Mouse (Mus musculus): Measurements from ENCODE around the gene Ttc23l. TPM values are rescaled to one million over a fixed set of nuclear protein-coding genes. Genes with fewer than 3 reads are reported as not detected.
"Not testable (repeated sequence)": the region's sequence is repeated elsewhere in the genome, so short reads cannot be mapped to it uniquely, and the experiment has no call there.

Gene Ttc23l
- polyA plus RNA-seq, 1 experiment from 2014 or later, result not detected

GRCm38 (mm10) chr15:10500838-10501719, 57.4 kb downstream of the Ttc23l start:
- Histone ChIP-seq H3K9me3 (replicated peaks) (no peaks in the 10 kb centered on the region), H3K27ac (no peak overlapping the region), H3K27me3 (no peaks in the 10 kb centered on the region), H3K9ac (no peak overlapping the region), H3K4me2 (no peak overlapping the region), H3K36me3 (ENCODE audit: poor library complexity, severe bottlenecking) (peaks cover 3% of the 10 kb centered on the region; the same call in 1 of the 2 replicates), H3K4me3 (no peak overlapping the region), H3K4me1 (no peaks in the 10 kb centered on the region)
- WGBS, result 60% methylated on average over 11 of the region's 11 CpGs
- ATAC-seq, result peak; percentile 94

- Histone ChIP-seq H3K27ac (no peak overlapping the region), H3K36me3 (ENCODE audit: poor library complexity, severe bottlenecking) (peaks cover 7% of the 10 kb centered on the region; the same call in 1 of the 2 replicates), H3K9me3 (replicated peaks) (no peaks in the 10 kb centered on the region), H3K4me3 (no peak overlapping the region), H3K4me1 (no peaks in the 10 kb centered on the region), H3K9ac (no peak overlapping the region), H3K4me2 (no peak overlapping the region), H3K27me3 (no peaks in the 10 kb centered on the region)
- WGBS, result 89% methylated on average over 5 of the region's 5 CpGs
- ATAC-seq, result no peak
These were observed 58.4 kb downstream of the Ttc23l start for GRCm38 (mm10) chr15:10500035-10500434.

- H3K27ac ChIP-seq, result no peak overlapping the region
- H3K27me3 ChIP-seq, result no peaks in the 10 kb centered on the region
- peaks cover 7% of the 10 kb centered on the region; the same call in 1 of the 2 replicates for H3K36me3 ChIP-seq (ENCODE audit: poor library complexity, severe bottlenecking)
- H3K4me2 ChIP-seq, result no peak overlapping the region
- H3K4me1 ChIP-seq, result no peaks in the 10 kb centered on the region
- 80% methylated on average over 5 of the region's 5 CpGs for WGBS
- H3K4me3 ChIP-seq, result no peak overlapping the region
- no peak for ATAC-seq
- no peak overlapping the region for H3K9ac ChIP-seq
- no peaks in the 10 kb centered on the region for H3K9me3 ChIP-seq (replicated peaks)
These were observed 58.9 kb downstream of the Ttc23l start for GRCm38 (mm10) chr15:10499593-10499992.

GRCm38 (mm10) chr15:10496696-10497095, 61.8 kb downstream of the Ttc23l start:
- WGBS, result 98% methylated on average over 1 of the region's 1 CpGs

GRCm38 (mm10) chr15:10495944-10496343, 62.5 kb downstream of the Ttc23l start:
- no peak overlapping the region for H3K4me3 ChIP-seq
- H3K4me1 ChIP-seq, result no peaks in the 10 kb centered on the region
- no peak for ATAC-seq
- 92% methylated on average over 11 of the region's 11 CpGs for WGBS
- H3K9ac ChIP-seq, result no peak overlapping the region
- H3K27ac ChIP-seq, result no peak overlapping the region
- H3K36me3 ChIP-seq (ENCODE audit: poor library complexity, severe bottlenecking), result peaks cover 33% of the 10 kb centered on the region
- H3K9me3 ChIP-seq (replicated peaks), result no peaks in the 10 kb centered on the region
- H3K4me2 ChIP-seq, result no peak overlapping the region
- H3K27me3 ChIP-seq, result no peaks in the 10 kb centered on the region

More at GRCm38 (mm10) chr15:10496696-10497095, 61.8 kb downstream of the Ttc23l start:
- not testable (repeated sequence) for H3K9ac ChIP-seq; H3K4me3 ChIP-seq; H3K4me2 ChIP-seq; H3K27me3 ChIP-seq; H3K4me1 ChIP-seq; ATAC-seq; H3K27ac ChIP-seq; H3K9me3 ChIP-seq (replicated peaks)
- H3K36me3 ChIP-seq (ENCODE audit: poor library complexity, severe bottlenecking), result peaks cover 30% of the 10 kb centered on the region

GRCm38 (mm10) chr15:10490101-10490500, 68.4 kb downstream of the Ttc23l start:
- Histone ChIP-seq H3K4me1 (peaks cover 12% of the 10 kb centered on the region), H3K4me2 (no peak overlapping the region), H3K27me3 (no peaks in the 10 kb centered on the region), H3K36me3 (ENCODE audit: poor library complexity, severe bottlenecking) (peaks cover 31% of the 10 kb centered on the region), H3K9ac (no peak overlapping the region), H3K4me3 (no peak overlapping the region), H3K9me3 (replicated peaks) (no peaks in the 10 kb centered on the region), H3K27ac (no peak overlapping the region)
- ATAC-seq, result no peak
- 94% methylated on average over 5 of the region's 5 CpGs for WGBS

GRCm38 (mm10) chr15:10487246-10487645, 71.2 kb downstream of the Ttc23l start:
- peak overlapping the region; percentile 75 for H3K4me3 ChIP-seq

GRCm38 (mm10) chr15:10486365-10486839, 72.1 kb downstream of the Ttc23l start:
- Histone ChIP-seq H3K4me3 (peak overlapping the region; percentile 75), H3K4me1 (peaks cover 23% of the 10 kb centered on the region), H3K27me3 (no peaks in the 10 kb centered on the region), H3K36me3 (ENCODE audit: poor library complexity, severe bottlenecking) (peaks cover 23% of the 10 kb centered on the region), H3K9me3 (replicated peaks) (no peaks in the 10 kb centered on the region), H3K27ac (peak overlapping the region; percentile 61), H3K9ac (peak overlapping the region; percentile 84), H3K4me2 (peak overlapping the region; percentile 73)
- ATAC-seq, result peak; percentile 62
- WGBS, result 1% methylated on average over 18 of the region's 18 CpGs

More at GRCm38 (mm10) chr15:10487246-10487645, 71.2 kb downstream of the Ttc23l start:
- H3K4me1 ChIP-seq, result peaks cover 23% of the 10 kb centered on the region
- 0 out of 2 replicates have a peak overlapping the region, but pooled peaks have one; percentile 84 for H3K9ac ChIP-seq
- no peak overlapping the region for H3K27ac ChIP-seq
- H3K4me2 ChIP-seq, result peak overlapping the region; percentile 73
- H3K9me3 ChIP-seq (replicated peaks), result no peaks in the 10 kb centered on the region
- H3K27me3 ChIP-seq, result no peaks in the 10 kb centered on the region
- peaks cover 23% of the 10 kb centered on the region for H3K36me3 ChIP-seq (ENCODE audit: poor library complexity, severe bottlenecking)
- 62% methylated on average over 2 of the region's 2 CpGs for WGBS
- no peak for ATAC-seq

GRCm38 (mm10) chr15:10485484-10486364, 72.7 kb downstream of the Ttc23l start, which contains the start of the genes Brix1 and Rad1:
TSS of gene Brix1 (minus strand) at chr15:10485947.
TSS of gene Rad1 (plus strand) at chr15:10486018.
- WGBS, result under 1% methylated on average over 57 of the region's 58 CpGs
- H3K9me3 ChIP-seq (replicated peaks), result no peaks in the 10 kb centered on the region
- H3K27me3 ChIP-seq, result no peaks in the 10 kb centered on the region
- H3K4me1 ChIP-seq, result peaks cover 23% of the 10 kb centered on the region
- peak within 1 kb of the TSS; percentile 61 for H3K27ac ChIP-seq
- peak within 1 kb of the TSS; percentile 75 for H3K4me3 ChIP-seq
- peak; percentile 100 for ATAC-seq
- peaks cover 25% of the 10 kb centered on the region for H3K36me3 ChIP-seq (ENCODE audit: poor library complexity, severe bottlenecking)
- peak within 1 kb of the TSS; percentile 84 for H3K9ac ChIP-seq
- H3K4me2 ChIP-seq, result peak within 1 kb of the TSS; percentile 73

- ATAC-seq, result no peak
- WGBS, result 4% methylated on average over 3 of the region's 3 CpGs
- peaks cover 18% of the 10 kb centered on the region; the same call in 1 of the 2 replicates for H3K4me1 ChIP-seq
- peak overlapping the region; percentile 90 for H3K9ac ChIP-seq
- H3K4me2 ChIP-seq, result peak overlapping the region; percentile 83
- no peak overlapping the region for H3K27ac ChIP-seq
- H3K4me3 ChIP-seq, result peak overlapping the region; percentile 85
- peaks cover 17% of the 10 kb centered on the region for H3K36me3 ChIP-seq (ENCODE audit: poor library complexity, severe bottlenecking)
- H3K27me3 ChIP-seq, result no peaks in the 10 kb centered on the region
- H3K9me3 ChIP-seq (replicated peaks), result no peaks in the 10 kb centered on the region
These were observed 87.5 kb downstream of the Ttc23l start for GRCm38 (mm10) chr15:10470941-10471340.

- Histone ChIP-seq H3K9ac (peak within 1 kb of the TSS; percentile 90), H3K27ac (peak within 1 kb of the TSS; percentile 76), H3K27me3 (no peaks in the 10 kb centered on the region), H3K4me1 (peaks cover 18% of the 10 kb centered on the region; the same call in 1 of the 2 replicates), H3K4me3 (peak within 1 kb of the TSS; percentile 85), H3K9me3 (replicated peaks) (no peaks in the 10 kb centered on the region), H3K36me3 (ENCODE audit: poor library complexity, severe bottlenecking) (peaks cover 11% of the 10 kb centered on the region), H3K4me2 (peak within 1 kb of the TSS; percentile 83)
- ATAC-seq, result peak; percentile 95
- WGBS, result under 1% methylated on average over 55 of the region's 87 CpGs
These were observed 88.2 kb downstream of the Ttc23l start, which contains the start of gene Dnajc21 for GRCm38 (mm10) chr15:10470151-10470831. TSS of gene Dnajc21 (minus strand) at chr15:10470516.

All from forebrain, embryonic 13.5 days (tissue).